Mouse (Mus musculus) hindbrain, embryonic 16.5 days (tissue): ENCODE results near the gene March6. TPM values are rescaled to one million over a fixed set of nuclear protein-coding genes. Genes with fewer than 3 reads are reported as not detected.

Source experiments
- ATAC-seq: fragments of 200-750 bp; cut with Nextera tagmentation; 2 replicates; pipeline ENCODE4 v1.8.0; 2017; ENCODE audit warnings: moderate TSS enrichment, moderate library complexity
- H3K27ac ChIP-seq: fragments of 300-500 bp; sonication (generic); 2 replicates; pipeline ENCODE4 v1.5.1; 2014; ENCODE audit warnings: low read depth, mild to moderate bottlenecking, control low read depth, low read length, moderate library complexity
- H3K27me3 ChIP-seq: fragments of 300-500 bp; sonication (generic); replicated peaks from 2 replicates; pipeline ENCODE4 v1.6.1; 2014; ENCODE audit warnings: low read length; ENCODE audit not compliant: control insufficient read depth, insufficient read depth
- H3K36me3 ChIP-seq: fragments of 300-500 bp; sonication (generic); 2 replicates; pipeline ENCODE4 v1.6.1; 2014; ENCODE audit warnings: mild to moderate bottlenecking, low read length, moderate library complexity, mixed read lengths; ENCODE audit not compliant: control insufficient read depth, insufficient read depth
- H3K4me1 ChIP-seq: fragments of 300-500 bp; sonication (generic); 2 replicates; pipeline ENCODE4 v1.6.1; 2014; ENCODE audit warnings: low read depth, low read length; ENCODE audit not compliant: control insufficient read depth, insufficient read depth
- H3K4me2 ChIP-seq: fragments of 300-500 bp; sonication (generic); 2 replicates; pipeline ENCODE4 v1.6.1; 2014; ENCODE audit warnings: mild to moderate bottlenecking, low read length, control low read depth, moderate library complexity
- H3K4me3 ChIP-seq: fragments of 300-500 bp; sonication (generic); 2 replicates; pipeline ENCODE4 v1.5.1; 2014; ENCODE audit warnings: mild to moderate bottlenecking, low read length, control low read depth, moderate library complexity
- H3K9ac ChIP-seq: fragments of 300-500 bp; sonication (generic); 2 replicates; pipeline ENCODE4 v1.6.1; 2014; ENCODE audit warnings: low read depth, mild to moderate bottlenecking, control low read depth, low read length, moderate library complexity
- H3K9me3 ChIP-seq: fragments of 300-500 bp; sonication (generic); 2 replicates; pipeline ENCODE4 v1.6.1; 2014; ENCODE audit warnings: mild to moderate bottlenecking, low read length, moderate library complexity; ENCODE audit not compliant: control insufficient read depth
- WGBS: fragments of 180-500 bp; shearing (Covaris S2); extraction: QIAGEN DNeasy Blood & Tissue Kit; methylation state at CpG from one replicate; pipeline ENCODE4 v1.1.7; 2014; 5-methylcytosine and 5-hydroxymethylcytosine counted together
- polyA plus RNA-seq: library from polyadenylated mRNA; unstranded; fragments of >200 nt; fragmentation: Nextera tagmentation; extraction: Ambion mirVana; gene quantifications from 2 replicates; pipeline ENCODE4 v1.2.1, GENCODE M21; 2015

March6 gene
- polyA plus RNA-seq, 1 experiment from 2014 or later = 68.3 TPM

- H3K4me3 ChIP-seq = no peak overlapping the region
- H3K4me2 ChIP-seq = no peak overlapping the region
- no peaks in the 10 kb centered on the region for H3K9me3 ChIP-seq
- no peak overlapping the region for H3K27ac ChIP-seq
- ATAC-seq = no peak
- no peaks in the 10 kb centered on the region for H3K27me3 ChIP-seq
- no peaks in the 10 kb centered on the region for H3K36me3 ChIP-seq
- 39% methylated on average over 1 of the region's 1 CpGs for WGBS
- H3K9ac ChIP-seq = no peak overlapping the region
- H3K4me1 ChIP-seq = no peaks in the 10 kb centered on the region
Observed at GRCm38 (mm10) chr15:31436083-31436482, 94.8 kb downstream of the March6 start.

- Histone ChIP-seq H3K27ac (no peak overlapping the region), H3K4me2 (no peak overlapping the region), H3K27me3 (no peaks in the 10 kb centered on the region), H3K36me3 (no peaks in the 10 kb centered on the region), H3K4me1 (no peaks in the 10 kb centered on the region), H3K4me3 (no peak overlapping the region), H3K9ac (no peak overlapping the region), H3K9me3 (no peaks in the 10 kb centered on the region)
- no peak for ATAC-seq
- WGBS = 76% methylated on average over 7 of the region's 7 CpGs
Observed at GRCm38 (mm10) chr15:31433768-31434167, 97.1 kb downstream of the March6 start.

GRCm38 (mm10) chr15:31431847-31432246, 99.0 kb downstream of the March6 start:
- no peak for ATAC-seq
- Histone ChIP-seq H3K4me2 (no peak overlapping the region), H3K4me1 (no peaks in the 10 kb centered on the region), H3K36me3 (no peaks in the 10 kb centered on the region), H3K27ac (no peak overlapping the region), H3K9me3 (no peaks in the 10 kb centered on the region), H3K27me3 (no peaks in the 10 kb centered on the region), H3K4me3 (no peak overlapping the region), H3K9ac (no peak overlapping the region)
- 89% methylated on average over 8 of the region's 8 CpGs for WGBS

GRCm38 (mm10) chr15:31430014-31430413, 100.8 kb downstream of the March6 start:
- H3K9me3 ChIP-seq = no peaks in the 10 kb centered on the region
- no peak overlapping the region for H3K27ac ChIP-seq
- H3K4me2 ChIP-seq = no peak overlapping the region
- no peaks in the 10 kb centered on the region for H3K27me3 ChIP-seq
- no peak for ATAC-seq
- 68% methylated on average over 2 of the region's 2 CpGs for WGBS
- H3K36me3 ChIP-seq = no peaks in the 10 kb centered on the region
- no peak overlapping the region for H3K9ac ChIP-seq
- no peak overlapping the region for H3K4me3 ChIP-seq
- H3K4me1 ChIP-seq = no peaks in the 10 kb centered on the region

GRCm38 (mm10) chr15:31429429-31429828, 101.4 kb downstream of the March6 start:
- ATAC-seq = no peak
- H3K4me1 ChIP-seq = no peaks in the 10 kb centered on the region
- no peak overlapping the region for H3K27ac ChIP-seq
- no peak overlapping the region for H3K4me3 ChIP-seq
- H3K9me3 ChIP-seq = no peaks in the 10 kb centered on the region
- no peaks in the 10 kb centered on the region for H3K36me3 ChIP-seq
- no peak overlapping the region for H3K4me2 ChIP-seq
- H3K27me3 ChIP-seq = no peaks in the 10 kb centered on the region
- no peak overlapping the region for H3K9ac ChIP-seq
- WGBS = 46% methylated on average over 7 of the region's 7 CpGs

GRCm38 (mm10) chr15:31428571-31428970, 102.3 kb downstream of the March6 start:
- WGBS = 78% methylated on average over 12 of the region's 12 CpGs
- H3K9ac ChIP-seq = no peak overlapping the region
- H3K27me3 ChIP-seq = no peaks in the 10 kb centered on the region
- no peak for ATAC-seq
- no peaks in the 10 kb centered on the region for H3K9me3 ChIP-seq
- no peaks in the 10 kb centered on the region for H3K4me1 ChIP-seq
- no peak overlapping the region for H3K4me3 ChIP-seq
- no peak overlapping the region for H3K4me2 ChIP-seq
- no peak overlapping the region for H3K27ac ChIP-seq
- H3K36me3 ChIP-seq = no peaks in the 10 kb centered on the region

GRCm38 (mm10) chr15:31427390-31427789, 103.5 kb downstream of the March6 start:
- no peak overlapping the region for H3K9ac ChIP-seq
- WGBS = 59% methylated on average over 3 of the region's 3 CpGs

GRCm38 (mm10) chr15:31426066-31426706, 104.7 kb downstream of the March6 start:
- Histone ChIP-seq H3K4me1 (no peaks in the 10 kb centered on the region), H3K27me3 (no peaks in the 10 kb centered on the region), H3K4me2 (no peak overlapping the region), H3K27ac (no peak overlapping the region), H3K4me3 (no peak overlapping the region), H3K9ac (no peak overlapping the region), H3K9me3 (no peaks in the 10 kb centered on the region), H3K36me3 (no peaks in the 10 kb centered on the region)
- ATAC-seq = peak; percentile 64; the same call in 1 of the 2 replicates
- WGBS = 46% methylated on average over 8 of the region's 8 CpGs

More at GRCm38 (mm10) chr15:31427390-31427789, 103.5 kb downstream of the March6 start:
- no peak for ATAC-seq
- Histone ChIP-seq H3K36me3 (no peaks in the 10 kb centered on the region), H3K27ac (no peak overlapping the region), H3K4me1 (no peaks in the 10 kb centered on the region), H3K9me3 (no peaks in the 10 kb centered on the region), H3K4me2 (no peak overlapping the region), H3K27me3 (no peaks in the 10 kb centered on the region), H3K4me3 (no peak overlapping the region)

GRCm38 (mm10) chr15:31422649-31423369, 108.0 kb downstream of the March6 start:
- H3K4me2 ChIP-seq = no peak overlapping the region
- no peaks in the 10 kb centered on the region for H3K36me3 ChIP-seq
- H3K27ac ChIP-seq = no peak overlapping the region
- no peak overlapping the region for H3K9ac ChIP-seq
- H3K4me1 ChIP-seq = no peaks in the 10 kb centered on the region; the same call in 1 of the 2 replicates
- H3K4me3 ChIP-seq = no peak overlapping the region
- H3K27me3 ChIP-seq = no peaks in the 10 kb centered on the region
- H3K9me3 ChIP-seq = no peaks in the 10 kb centered on the region
- ATAC-seq = no peak
- WGBS = 73% methylated on average over 7 of the region's 7 CpGs
